Mouse (Mus musculus): ENCODE results near the gene Ptpn11.
"Not testable (repeated sequence)": the region's sequence is repeated elsewhere in the genome, so short reads cannot be mapped to it uniquely, and the experiment has no call there.

Gene Ptpn11

DNA sequence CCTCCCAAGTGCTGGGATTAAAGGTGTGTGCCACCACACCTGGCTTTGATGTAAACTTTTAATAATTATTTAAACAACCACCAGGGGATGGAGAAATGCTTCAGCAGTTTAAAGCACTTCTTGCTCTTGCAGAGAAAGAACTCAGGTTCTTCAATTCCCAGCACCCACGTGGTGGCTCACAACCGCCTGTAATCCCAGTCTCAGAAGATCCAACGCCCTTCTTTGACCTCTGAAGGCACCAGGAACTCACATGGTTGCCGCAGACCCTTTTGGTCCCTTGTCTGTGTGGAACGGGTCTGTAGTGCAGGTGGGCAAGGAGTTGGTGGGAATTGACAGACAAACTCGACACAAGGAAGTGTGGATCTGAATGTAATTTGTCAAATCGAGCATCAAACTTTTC lies 23.5 kb upstream of the Ptpn11 start:
- no peak for DNase-seq

GRCm38 (mm10) chr5:121212108-121212507 lies 20.9 kb upstream of the Ptpn11 start:
- no peak for DNase-seq

GRCm38 (mm10) chr5:121210601-121210924 lies 19.4 kb upstream of the Ptpn11 start:
- no peak for DNase-seq

DNA sequence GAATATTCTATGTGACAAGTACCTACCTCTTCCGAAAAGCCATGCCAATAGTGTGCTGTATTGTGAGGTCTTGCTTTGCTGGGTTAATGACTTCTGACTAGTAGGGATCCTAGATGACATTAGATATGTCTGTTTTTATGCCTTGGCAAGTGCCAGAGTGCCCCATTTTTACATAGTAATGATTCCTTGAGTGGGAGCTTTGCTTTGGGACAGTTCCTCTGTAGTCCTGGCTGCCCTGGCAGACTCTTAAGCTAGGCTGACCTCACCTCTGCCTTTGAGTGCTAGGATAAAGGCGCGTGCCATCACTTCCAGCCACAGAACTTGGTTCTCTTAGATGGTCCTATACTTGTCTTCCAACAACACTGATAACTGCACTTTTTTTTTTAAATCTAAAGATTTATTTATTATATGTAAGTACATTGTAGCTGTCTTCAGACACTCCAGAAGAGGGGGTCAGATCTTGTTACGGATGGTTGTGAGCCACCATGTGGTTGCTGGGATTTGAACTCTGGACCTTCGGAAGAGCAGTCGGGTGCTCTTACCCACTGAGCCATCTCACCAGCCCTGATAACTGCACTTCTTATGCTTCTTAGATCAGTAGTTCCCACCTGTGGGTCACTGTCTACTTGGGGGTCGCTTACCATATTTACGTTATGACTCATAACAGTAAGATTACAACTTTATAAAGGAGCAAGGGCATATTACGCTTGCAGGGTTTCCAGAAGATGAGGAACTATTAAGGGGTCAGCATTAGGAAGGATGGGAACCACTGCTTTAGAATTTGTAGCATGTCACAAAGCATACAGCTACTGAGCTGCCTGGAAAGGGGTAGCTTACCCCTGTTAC lies 18.8 kb upstream of the Ptpn11 start:
- DNase-seq, result no peak

- DNase-seq, result no peak
Measured at GRCm38 (mm10) chr5:121206984-121207383, 15.8 kb upstream of the Ptpn11 start.

GRCm38 (mm10) chr5:121206540-121206939 lies 15.3 kb upstream of the Ptpn11 start:
- DNase-seq, result no peak

DNA sequence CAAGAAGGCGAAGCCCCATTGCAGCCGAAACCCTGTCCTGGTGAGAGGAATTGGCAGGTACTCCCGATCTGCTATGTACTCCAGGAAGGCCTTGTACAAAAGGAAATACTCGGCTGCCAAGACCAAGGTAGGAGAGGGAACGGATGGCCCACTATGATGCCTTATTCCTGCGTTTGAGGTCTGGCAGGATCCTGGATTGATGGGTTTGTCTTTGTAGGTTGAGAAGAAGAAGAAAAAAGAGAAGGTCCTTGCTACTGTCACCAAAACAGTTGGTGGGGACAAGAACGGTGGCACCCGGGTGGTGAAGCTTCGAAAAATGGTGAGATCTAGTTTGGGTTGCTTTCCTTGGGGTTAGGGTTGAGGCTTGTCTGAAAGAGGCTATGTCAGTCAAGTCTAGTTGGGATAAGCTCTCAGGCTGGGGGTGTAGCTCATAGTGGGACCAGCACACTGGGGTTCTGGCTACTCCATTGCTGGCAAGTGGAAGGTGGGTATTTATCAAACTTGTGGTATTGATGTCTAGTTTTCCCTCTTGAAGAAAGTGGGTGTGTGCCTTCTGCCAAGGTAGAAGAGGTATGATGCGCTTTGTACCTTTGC lies 14.4 kb upstream of the Ptpn11 start:
- DNase-seq, result not testable (repeated sequence)

DNA sequence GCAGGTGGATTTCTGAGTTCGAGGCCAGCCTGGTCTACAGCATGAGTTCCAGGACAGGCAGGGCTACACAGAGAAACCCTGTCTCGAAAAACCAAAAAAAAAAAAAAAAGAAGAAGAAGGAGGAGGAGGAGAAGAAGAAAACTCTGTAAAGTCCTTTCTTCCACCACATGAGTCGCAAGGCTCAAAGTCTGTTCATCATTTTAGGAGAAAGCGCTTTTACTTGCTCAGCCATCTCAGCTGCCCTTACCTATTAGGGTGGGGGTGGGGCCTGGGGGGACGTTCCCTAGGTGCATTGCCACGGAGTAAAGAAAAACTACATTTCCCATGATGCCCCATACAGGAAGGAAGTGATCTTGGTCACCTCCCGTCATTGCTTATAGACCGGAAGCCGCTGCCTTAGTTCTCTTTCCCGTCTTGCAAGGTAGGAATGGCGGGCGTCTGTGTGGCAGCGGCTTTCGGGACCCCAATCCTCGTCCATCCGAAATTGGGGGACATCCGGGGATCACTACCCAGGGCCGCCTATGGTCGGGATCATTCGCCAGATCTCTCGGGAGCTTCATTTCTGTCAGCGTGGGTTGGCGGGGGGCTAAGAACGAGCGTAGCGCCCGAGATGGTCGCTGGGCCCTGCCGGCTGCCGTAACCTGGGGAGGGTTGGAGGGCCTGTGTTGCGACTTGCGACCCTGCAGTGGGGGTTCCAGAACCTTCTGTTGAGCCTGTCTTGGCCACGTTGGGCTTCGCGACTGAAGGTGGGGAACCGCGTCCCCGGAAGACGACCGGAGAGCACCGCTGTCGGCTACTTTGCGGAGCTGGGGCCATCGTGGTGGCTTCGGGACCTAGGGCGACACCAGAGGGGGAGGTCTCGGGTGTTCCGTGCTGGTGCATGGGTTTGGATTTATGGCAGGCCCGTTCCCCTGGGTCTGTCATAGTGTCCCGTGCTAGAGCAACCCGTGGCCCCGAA lies 13.2 kb upstream of the Ptpn11 start, which contains the start of gene Rpl6:
TSS of gene Rpl6 (plus strand) at position 350 of the 958 bp plus-strand sequence.
- peak; percentile 82 to 88 for DNase-seq

GRCm38 (mm10) chr5:121202467-121202866 lies 11.3 kb upstream of the Ptpn11 start:
- no peak for DNase-seq

DNA sequence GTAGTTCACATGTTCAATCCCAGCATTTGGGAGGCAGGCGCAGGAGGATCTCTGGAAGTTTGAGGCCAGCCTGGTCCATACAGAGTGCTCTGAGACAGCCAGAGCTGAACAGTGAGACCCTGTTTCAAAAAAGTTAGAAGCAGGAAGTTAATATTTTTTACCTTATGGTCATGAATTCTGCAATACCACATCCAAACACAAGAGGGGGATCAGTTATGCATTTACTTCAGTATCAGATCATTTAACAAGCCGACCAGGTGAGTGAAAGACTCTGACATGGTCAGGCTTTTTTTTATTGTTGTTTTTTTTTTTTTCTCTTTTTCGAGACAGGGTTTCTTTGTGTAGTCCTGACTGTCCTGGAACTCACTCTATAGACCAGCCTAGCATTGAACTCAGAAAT lies 10.5 kb upstream of the Ptpn11 start:
- no peak for DNase-seq

- DNase-seq, result no peak
Measured at GRCm38 (mm10) chr5:121198376-121198775, 7.2 kb upstream of the Ptpn11 start.

GRCm38 (mm10) chr5:121197337-121197736 lies 6.1 kb upstream of the Ptpn11 start:
- no peak for DNase-seq

GRCm38 (mm10) chr5:121196764-121197163 lies 5.6 kb upstream of the Ptpn11 start:
- no peak for DNase-seq

- DNase-seq, result no peak
Measured at GRCm38 (mm10) chr5:121194173-121194572, 3.0 kb upstream of the Ptpn11 start.

GRCm38 (mm10) chr5:121191584-121191906 lies 348 bp upstream of the Ptpn11 start:
- DNase-seq, result no peak

DNA sequence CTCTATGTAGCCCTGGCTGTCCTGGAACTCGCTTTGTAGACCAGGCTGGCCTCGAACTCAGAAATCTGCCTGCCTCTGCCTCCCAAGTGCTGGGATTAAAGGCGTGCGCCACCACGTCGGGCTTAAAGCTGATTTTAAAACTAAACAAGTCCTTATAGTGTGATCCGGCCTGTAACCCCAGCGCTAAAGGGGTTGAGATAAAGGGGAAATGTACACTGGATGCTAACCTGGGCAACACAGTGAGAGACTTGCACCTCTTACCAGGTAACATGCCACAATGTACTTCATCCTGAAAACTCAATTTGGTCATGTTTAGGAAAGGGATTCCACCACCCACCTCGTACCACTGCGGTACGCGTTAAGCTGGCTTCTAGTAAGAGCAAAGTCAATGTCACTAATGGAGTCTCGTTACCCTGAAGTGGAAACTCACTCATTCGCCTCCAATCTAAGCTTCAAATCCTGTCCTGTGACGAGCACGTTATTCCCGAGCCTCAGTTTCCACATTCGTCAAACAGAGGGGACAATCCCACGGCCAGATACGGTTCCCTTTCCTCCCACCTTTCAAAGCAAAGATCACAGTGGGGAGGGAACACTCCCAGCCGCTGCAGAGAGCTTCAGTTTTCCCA lies 874 bp downstream of the Ptpn11 start:
- peak in 1 of 2 experiments; percentile 22 for DNase-seq

- DNase-seq, result no peak
Measured at GRCm38 (mm10) chr5:121189182-121189581, 2.0 kb downstream of the Ptpn11 start.

GRCm38 (mm10) chr5:121188265-121188664 lies 2.9 kb downstream of the Ptpn11 start:
- DNase-seq, result no peak

GRCm38 (mm10) chr5:121187580-121188001 lies 3.6 kb downstream of the Ptpn11 start:
- DNase-seq, result no peak

DNA sequence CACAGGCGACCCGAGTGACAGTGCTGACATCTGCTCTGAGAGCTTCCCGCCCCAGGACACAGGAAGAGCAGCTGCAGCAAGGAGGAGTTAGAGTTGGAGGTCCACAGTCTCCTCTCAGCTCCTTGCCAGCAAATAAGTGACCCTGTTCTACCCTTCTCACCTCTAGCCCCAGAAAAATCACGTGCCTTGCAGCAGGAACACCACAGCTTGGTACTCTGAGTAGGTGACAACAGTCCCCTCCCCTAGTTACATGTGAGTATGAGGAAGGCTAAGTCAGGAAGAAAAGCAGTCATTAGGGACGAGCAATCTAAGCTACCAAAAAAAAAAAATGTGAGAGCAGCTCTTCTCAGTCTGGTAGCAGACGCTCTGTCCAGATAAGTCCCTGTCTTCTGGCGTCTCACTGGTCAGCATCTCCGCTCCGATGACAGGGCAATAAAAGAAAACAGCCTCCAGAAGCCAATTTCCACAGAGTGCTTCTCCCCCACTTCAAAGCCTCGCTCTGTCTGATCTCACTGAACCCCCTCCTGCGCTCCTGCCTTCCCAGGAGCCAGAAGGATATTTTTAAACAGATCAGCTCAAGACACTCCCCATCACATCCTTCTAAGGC lies 6.1 kb downstream of the Ptpn11 start:
- peak in 1 of 2 experiments; percentile 31 for DNase-seq

- no peak for DNase-seq
Measured at GRCm38 (mm10) chr5:121184375-121184774, 6.8 kb downstream of the Ptpn11 start.

- DNase-seq, result no peak
Measured at GRCm38 (mm10) chr5:121183269-121183668, 7.9 kb downstream of the Ptpn11 start.

All from kidney, postnatal 4 days (tissue).